Mouse (Mus musculus) cerebellum, adult 11-12 months (tissue): ENCODE data around the gene Tmem266.

ENCODE experiments used
- DNase-seq: peaks from one replicate; pipeline ENCODE4 v3.0.0; 2022

Gene Tmem266

GRCm38 (mm10) chr9:55332476-55332875 lies 5.8 kb downstream of the Tmem266 start:
- peak; percentile 54 for DNase-seq

- DNase-seq, result peak; percentile 77
Observed at GRCm38 (mm10) chr9:55332949-55333348, 6.2 kb downstream of the Tmem266 start.

GRCm38 (mm10) chr9:55344165-55344564 lies 17.5 kb downstream of the Tmem266 start:
- no peak for DNase-seq

- DNase-seq, result peak; percentile 96
Observed at GRCm38 (mm10) chr9:55345332-55345731, 18.6 kb downstream of the Tmem266 start.

GRCm38 (mm10) chr9:55348664-55349063 lies 22.0 kb downstream of the Tmem266 start:
- no peak for DNase-seq

- no peak for DNase-seq
Observed at GRCm38 (mm10) chr9:55354686-55355085, 28.0 kb downstream of the Tmem266 start.

- DNase-seq, result no peak
Observed at GRCm38 (mm10) chr9:55355270-55355834, 28.6 kb downstream of the Tmem266 start.

GRCm38 (mm10) chr9:55357164-55357563 lies 30.5 kb downstream of the Tmem266 start:
- peak; percentile 61 for DNase-seq

GRCm38 (mm10) chr9:55360372-55360771 lies 33.7 kb downstream of the Tmem266 start:
- DNase-seq, result no peak

- DNase-seq, result peak; percentile 75
Observed at GRCm38 (mm10) chr9:55360861-55361260, 34.1 kb downstream of the Tmem266 start.

GRCm38 (mm10) chr9:55361969-55362368 lies 35.3 kb downstream of the Tmem266 start:
- DNase-seq, result no peak

- DNase-seq, result no peak
Observed at GRCm38 (mm10) chr9:55363707-55364106, 37.0 kb downstream of the Tmem266 start.

- no peak for DNase-seq
Observed at GRCm38 (mm10) chr9:55368011-55368410, 41.3 kb downstream of the Tmem266 start.

GRCm38 (mm10) chr9:55371908-55372307 lies 45.2 kb downstream of the Tmem266 start:
- peak; percentile 82 for DNase-seq

- DNase-seq, result peak; percentile 68
Observed at GRCm38 (mm10) chr9:55377603-55378250, 51.0 kb downstream of the Tmem266 start.

- DNase-seq, result peak; percentile 66
Observed at GRCm38 (mm10) chr9:55381456-55381855, 54.7 kb downstream of the Tmem266 start.

- peak; percentile 75 for DNase-seq
Observed at GRCm38 (mm10) chr9:55382441-55382840, 55.7 kb downstream of the Tmem266 start.

- DNase-seq, result peak; percentile 64
Observed at GRCm38 (mm10) chr9:55386117-55386516, 59.4 kb downstream of the Tmem266 start.

- no peak for DNase-seq
Observed at GRCm38 (mm10) chr9:55387862-55388505, 61.3 kb downstream of the Tmem266 start.

GRCm38 (mm10) chr9:55391909-55392658 lies 65.4 kb downstream of the Tmem266 start:
- DNase-seq, result peak; percentile 98

- DNase-seq, result no peak
Observed at GRCm38 (mm10) chr9:55395650-55396049, 68.9 kb downstream of the Tmem266 start.

- no peak for DNase-seq
Observed at GRCm38 (mm10) chr9:55398985-55399554, 72.4 kb downstream of the Tmem266 start.

- peak; percentile 69 for DNase-seq
Observed at GRCm38 (mm10) chr9:55402276-55402675, 75.6 kb downstream of the Tmem266 start.
